Mouse (Mus musculus) left cerebral cortex, postnatal 25 days (tissue): Measurements from ENCODE around the gene Phf20. TPM values are rescaled to one million over a fixed set of nuclear protein-coding genes. Genes with fewer than 3 reads are reported as not detected.
"Not testable (repeated sequence)": the region's sequence is repeated elsewhere in the genome, so short reads cannot be mapped to it uniquely, and the experiment has no call there.

ENCODE experiments used
- DNase-seq, 2 experiments: peaks; one replicate each; pipeline ENCODE4 v3.0.0; 2022; ENCODE audit warnings: low spot score in 2 of 2, mixed read lengths in 1 of 2
- intact Hi-C: fragments of 180-260 bp; cut with DNase I; formaldehyde crosslinking; loops from one replicate; pipeline ENCODE4 v1.15.1; 2025
- total RNA-seq, 2 experiments: library from RNA; stranded (reverse); gene quantifications; 2 replicates each; pipeline ENCODE4 v1.2.3; 2021

Gene Phf20
- 10 to 100 TPM; 68.3 to 76.5 TPM for total RNA-seq

GRCm38 (mm10) chr2:156196302-156197128 lies at the start of gene Phf20:
Gene Phf20, plus strand, starts transcription at chr2:156196466.
- intact Hi-C loops: loop anchor here (5.0 kb wide), 2 partner anchors 61 to 81 kb away; no protein-coding TSS in a partner anchor
- DNase-seq: peak; percentile 97 to 98

GRCm38 (mm10) chr2:156147316-156147915 lies 48.9 kb upstream of the Phf20 start:
- no peak for DNase-seq
- intact Hi-C loops: no loop called here

GRCm38 (mm10) chr2:156151538-156151937 lies 44.7 kb upstream of the Phf20 start:
- intact Hi-C loops: no loop called here

GRCm38 (mm10) chr2:156165478-156165877 lies 30.8 kb upstream of the Phf20 start:
- no peak for DNase-seq
- intact Hi-C loops: no loop called here

More at GRCm38 (mm10) chr2:156151538-156151937, 44.7 kb upstream of the Phf20 start:
- DNase-seq: no peak

- intact Hi-C loops: no loop called here
- DNase-seq: no peak
Observed at GRCm38 (mm10) chr2:156166557-156166956, 29.7 kb upstream of the Phf20 start.

- intact Hi-C loops: loop anchor here (5.0 kb wide), 1 partner anchor 100 kb away; no protein-coding TSS in a partner anchor
- no peak for DNase-seq
Observed at GRCm38 (mm10) chr2:156177079-156177478, 19.2 kb upstream of the Phf20 start.

- intact Hi-C loops: loop anchor here (5.0 kb wide), 1 partner anchor 100 kb away; no protein-coding TSS in a partner anchor
- no peak for DNase-seq
Observed at GRCm38 (mm10) chr2:156177651-156178050, 18.6 kb upstream of the Phf20 start.

GRCm38 (mm10) chr2:156179046-156179795 lies 17.0 kb upstream of the Phf20 start:
- intact Hi-C loops: loop anchor here (5.0 kb wide), 1 partner anchor 98 kb away; no protein-coding TSS in a partner anchor
- DNase-seq: peak; percentile 72 to 80

GRCm38 (mm10) chr2:156179796-156180093 lies 16.5 kb upstream of the Phf20 start:
- intact Hi-C loops: loop anchor here (5.0 kb wide), 1 partner anchor 98 kb away; no protein-coding TSS in a partner anchor

GRCm38 (mm10) chr2:156180094-156180821 lies 16.0 kb upstream of the Phf20 start, which contains the start of gene Rbm39:
Gene Rbm39, minus strand, starts transcription at chr2:156180238.
- intact Hi-C loops: no loop called here
- DNase-seq: peak; percentile 100

More at GRCm38 (mm10) chr2:156179796-156180093, 16.5 kb upstream of the Phf20 start:
- DNase-seq: no peak

GRCm38 (mm10) chr2:156180824-156181590 lies 15.3 kb upstream of the Phf20 start:
- intact Hi-C loops: no loop called here
- DNase-seq: peak in 1 of 2 experiments; percentile 37

GRCm38 (mm10) chr2:156181592-156181991 lies 14.7 kb upstream of the Phf20 start:
- intact Hi-C loops: no loop called here
- no peak for DNase-seq

- DNase-seq, intact Hi-C loops: not testable (repeated sequence)
Observed at GRCm38 (mm10) chr2:156189241-156189640, 7.0 kb upstream of the Phf20 start.

- intact Hi-C loops: no loop called here
Observed at GRCm38 (mm10) chr2:156190004-156190896, 6.0 kb upstream of the Phf20 start.

GRCm38 (mm10) chr2:156191540-156191939 lies 4.7 kb upstream of the Phf20 start:
- intact Hi-C loops: no loop called here
- DNase-seq: no peak

More at GRCm38 (mm10) chr2:156190004-156190896, 6.0 kb upstream of the Phf20 start:
- no peak for DNase-seq

GRCm38 (mm10) chr2:156192068-156192467 lies 4.2 kb upstream of the Phf20 start:
- no peak for DNase-seq

GRCm38 (mm10) chr2:156193066-156193862 lies 3.0 kb upstream of the Phf20 start:
- intact Hi-C loops: no loop called here
- DNase-seq: no peak

More at GRCm38 (mm10) chr2:156192068-156192467, 4.2 kb upstream of the Phf20 start:
- intact Hi-C loops: no loop called here
